Mouse (Mus musculus): ENCODE measurements around the gene Tom1l2.

- TF ChIP-seq USF1 (IDR thresholded peaks at IDR 0.05; ENCODE audit: low read depth): no peak
- TF ChIP-seq POLR2A (IDR thresholded peaks at IDR 0.05; ENCODE audit: insufficient read length, low read depth): no peak
- TF ChIP-seq MYOD1 (IDR thresholded peaks at IDR 0.05; ENCODE audit: control insufficient read depth in 1 of 3, insufficient read length in 2 of 3, low read depth in 2 of 3): no peak
- TF ChIP-seq REST (IDR thresholded peaks at IDR 0.05; ENCODE audit: insufficient read depth, insufficient read length): no peak
- no peak for TF ChIP-seq TCF3 (IDR thresholded peaks at IDR 0.05; ENCODE audit: insufficient read length, low read depth)
- TF ChIP-seq CEBPB (IDR thresholded peaks at IDR 0.05; ENCODE audit: insufficient read depth, poor library complexity, severe bottlenecking): no peak
- no peak for TF ChIP-seq MYOG (IDR thresholded peaks at IDR 0.05; ENCODE audit: control insufficient read depth in 1 of 3, insufficient read depth in 1 of 3, insufficient read length in 2 of 3, low read depth in 2 of 3)
- no peak for TF ChIP-seq TCF12 (IDR thresholded peaks at IDR 0.05; ENCODE audit: insufficient read depth, poor library complexity, severe bottlenecking)
- no peak for TF ChIP-seq MAX (IDR thresholded peaks at IDR 0.05; ENCODE audit: low read depth)
Measured at GRCm38 (mm10) chr11:60320426-60321037, 32.2 kb downstream of the Tom1l2 start.
